Mouse (Mus musculus) liver, postnatal 0 days (tissue): ENCODE measurements around the gene Ascc3.

ENCODE experiments used
- CTCF ChIP-seq: sonication (generic); IDR thresholded peaks from 2 replicates; pipeline ENCODE4 v1.5.1; 2016; ENCODE audit warnings: antibody characterized with exemption, low read depth
- EP300 ChIP-seq: IDR thresholded peaks from 2 replicates; pipeline ENCODE4 v1.6.1; 2016; ENCODE audit warnings: antibody characterized with exemption, low read depth, mild to moderate bottlenecking

- TF ChIP-seq CTCF (no peak), EP300 (no peak)
Measured at GRCm38 (mm10) chr10:50834533-50834932, 242.1 kb downstream of the Ascc3 start.
